Mouse (Mus musculus): ENCODE results near the gene Zfp467.

The Zfp467 gene

DNA sequence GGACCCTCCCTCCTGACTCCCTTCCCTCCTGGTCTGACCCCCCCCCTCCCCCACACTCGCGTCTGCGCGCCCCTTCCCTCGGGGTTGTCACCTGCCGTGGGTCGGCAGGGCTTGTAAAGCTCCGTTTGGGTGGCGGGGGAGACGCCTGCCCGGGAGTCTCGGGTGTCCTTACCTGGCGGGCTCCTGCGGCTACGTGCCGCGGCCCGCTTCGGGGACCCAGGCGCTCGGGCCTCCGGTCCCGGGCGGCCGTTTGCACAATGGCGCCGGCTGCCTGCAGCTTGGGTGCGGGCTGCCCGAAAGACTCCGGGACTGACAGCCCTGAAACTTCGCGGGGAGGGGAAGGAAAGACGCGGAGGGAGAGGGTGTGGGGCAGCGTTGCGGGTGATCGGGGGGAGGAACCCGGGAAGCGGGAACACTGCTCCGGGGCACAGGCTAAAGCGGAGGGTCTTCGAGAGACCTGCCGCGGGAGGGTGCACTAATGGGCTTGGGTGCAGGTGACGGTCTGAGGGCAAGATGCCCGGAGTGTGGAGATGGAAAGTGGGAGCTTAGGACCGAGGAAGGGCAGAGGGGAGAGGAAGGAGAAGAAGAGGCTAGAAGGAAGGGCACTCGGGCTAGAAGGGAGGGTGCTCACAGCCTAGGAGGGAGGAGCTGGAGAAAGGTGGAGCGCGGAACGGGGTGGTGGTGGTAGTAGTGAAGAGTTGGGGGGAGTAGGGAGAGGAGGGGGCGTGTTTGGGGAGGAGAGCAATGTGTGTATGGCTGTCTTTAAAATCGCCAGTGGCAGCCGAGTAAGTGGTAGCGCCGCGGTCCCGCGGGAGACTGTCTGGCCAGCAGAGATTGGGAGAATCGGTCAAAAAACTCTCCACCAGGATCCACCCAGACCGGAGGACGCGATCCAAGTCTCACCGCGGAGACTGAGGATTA, at the start of gene Zfp467:
Gene Zfp467, minus strand, starts transcription at position 645 of the 921 bp plus-strand sequence.
- DNase-seq (ENCODE audit: low spot score), result peak; percentile 62

DNA sequence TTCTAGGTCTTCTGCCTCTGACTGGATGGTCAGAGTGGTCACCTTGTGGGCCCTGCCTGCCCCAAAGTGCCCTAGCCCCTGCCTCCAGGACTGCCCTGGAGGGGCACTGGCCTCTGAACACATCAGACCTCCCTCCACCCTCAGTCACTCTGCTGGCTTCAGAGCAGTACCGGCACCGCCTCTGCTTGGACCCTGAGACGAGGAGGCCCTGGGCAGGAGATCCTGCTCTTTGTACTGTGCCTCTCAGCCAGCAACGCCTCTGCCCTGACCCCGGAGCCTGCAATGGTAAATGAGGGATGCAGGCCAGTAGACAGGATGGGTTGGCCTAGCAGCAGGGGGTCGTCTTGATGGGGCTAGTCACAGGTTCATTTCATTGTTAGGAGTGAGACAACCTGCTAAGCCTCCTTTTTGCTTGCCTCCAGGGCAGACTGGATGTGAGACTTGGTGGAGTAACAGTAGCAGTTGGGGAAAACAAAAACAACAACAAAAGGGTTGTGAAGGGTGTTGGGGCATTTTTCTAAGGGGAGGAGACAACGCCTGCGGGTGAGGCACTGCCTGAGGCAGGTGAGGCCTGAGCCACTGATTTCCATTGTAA, 47.6 kb upstream of the Zfp467 start:
- no peak for DNase-seq (ENCODE audit: low spot score)

DNA sequence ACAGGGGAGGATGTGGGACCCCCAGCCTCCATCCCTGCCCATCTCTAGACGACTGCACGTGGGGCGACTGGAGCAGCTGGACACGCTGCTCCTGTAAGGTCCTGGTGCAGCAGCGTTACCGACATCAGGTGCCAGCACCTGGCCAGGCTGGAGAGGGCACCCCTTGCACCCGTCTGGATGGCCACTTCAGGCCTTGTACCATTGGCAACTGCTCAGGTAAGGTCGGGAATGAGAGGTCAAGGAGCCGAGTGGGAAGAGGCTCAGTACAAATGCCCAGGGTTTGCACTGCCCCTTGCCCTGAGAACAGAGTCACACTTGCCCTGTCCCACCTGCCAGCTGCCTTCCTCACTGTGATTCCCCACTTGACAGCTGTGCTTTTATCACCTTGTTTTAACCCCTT, 45.7 kb upstream of the Zfp467 start:
- DNase-seq (ENCODE audit: low spot score), result no peak

DNA sequence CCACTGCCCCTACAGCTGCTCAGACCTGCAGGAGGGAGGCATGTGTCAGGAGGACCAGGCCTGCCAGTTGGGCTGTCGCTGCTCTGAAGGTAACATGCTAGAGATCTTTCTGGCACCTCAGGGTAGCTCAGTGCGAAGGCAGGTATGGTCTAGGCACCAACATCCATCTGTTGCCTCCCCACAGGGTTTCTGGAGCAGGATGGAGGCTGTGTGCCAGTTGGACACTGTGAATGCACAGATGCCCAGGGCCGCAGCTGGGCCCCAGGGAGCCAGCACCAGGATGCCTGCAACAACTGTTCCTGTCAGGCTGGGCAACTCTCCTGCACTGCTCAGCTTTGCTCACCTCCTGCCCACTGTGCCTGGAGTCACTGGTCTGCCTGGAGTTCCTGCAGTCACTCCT, 44.1 kb upstream of the Zfp467 start:
- DNase-seq (ENCODE audit: low spot score), result peak; percentile 27

DNA sequence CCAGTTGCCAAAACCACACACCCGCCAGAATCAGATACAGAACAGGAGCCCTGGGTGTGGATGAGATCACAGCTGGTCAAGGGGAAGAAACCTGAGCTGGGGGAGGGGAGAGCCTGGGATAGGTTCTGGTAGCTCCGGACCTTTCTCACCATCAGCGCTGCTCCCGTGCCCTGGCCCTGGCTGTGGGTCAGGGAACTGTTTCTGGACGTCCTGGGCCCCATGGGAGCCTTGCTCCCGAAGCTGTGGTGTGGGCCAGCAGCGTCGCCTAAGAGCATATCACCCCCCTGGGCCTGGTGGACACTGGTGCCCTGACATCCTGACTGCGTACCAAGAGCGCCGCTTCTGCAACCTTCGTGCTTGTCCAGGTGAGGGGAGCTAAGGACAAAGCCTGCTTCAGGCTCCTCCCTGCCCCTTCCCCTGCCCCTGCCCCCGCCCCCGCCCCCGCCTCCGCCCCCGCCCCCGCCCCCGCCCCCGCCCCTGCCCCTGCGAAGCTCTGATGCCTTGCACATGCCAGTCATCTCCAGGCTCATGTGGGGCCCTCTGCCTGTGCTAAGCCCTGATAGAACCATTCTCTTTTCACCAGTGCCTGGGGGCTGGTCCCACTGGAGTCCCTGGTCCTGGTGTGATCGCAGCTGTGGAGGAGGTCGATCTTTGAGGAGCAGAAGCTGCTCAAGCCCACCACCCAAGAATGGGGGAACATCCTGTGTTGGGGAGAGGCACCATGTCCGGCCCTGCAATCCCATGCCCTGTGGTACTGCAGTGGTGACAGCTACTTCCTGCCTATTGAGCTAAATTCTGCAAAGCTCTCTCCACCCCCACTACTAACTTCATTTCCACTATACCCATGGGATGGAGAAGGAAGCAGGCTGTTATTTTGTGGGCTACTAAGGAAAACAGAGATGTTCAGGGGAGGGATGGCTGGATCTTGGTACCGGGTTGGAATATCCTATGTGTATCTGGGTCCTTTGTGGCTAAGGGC, 42.4 kb upstream of the Zfp467 start:
- peak; percentile 84 for DNase-seq (ENCODE audit: low spot score)

DNA sequence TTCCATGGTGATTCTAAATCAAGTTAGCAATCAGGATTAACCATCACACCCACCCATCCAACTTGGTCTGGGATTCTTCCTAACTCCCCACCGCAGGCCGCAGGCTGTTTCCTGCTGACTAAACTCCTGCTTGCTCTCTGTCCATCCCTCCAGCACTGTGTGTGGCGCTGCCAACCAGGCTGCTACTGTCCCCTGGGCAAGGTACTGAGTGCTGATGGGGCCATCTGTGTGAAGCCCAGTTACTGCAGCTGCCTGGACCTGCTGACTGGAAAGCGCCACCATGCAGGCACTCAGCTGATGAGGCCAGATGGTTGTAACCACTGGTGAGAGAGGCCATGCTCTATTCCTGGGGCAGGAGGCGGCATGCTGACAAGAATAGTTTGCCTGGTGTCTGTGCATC, 36.9 kb upstream of the Zfp467 start:
- DNase-seq (ENCODE audit: low spot score), result peak; percentile 84

DNA sequence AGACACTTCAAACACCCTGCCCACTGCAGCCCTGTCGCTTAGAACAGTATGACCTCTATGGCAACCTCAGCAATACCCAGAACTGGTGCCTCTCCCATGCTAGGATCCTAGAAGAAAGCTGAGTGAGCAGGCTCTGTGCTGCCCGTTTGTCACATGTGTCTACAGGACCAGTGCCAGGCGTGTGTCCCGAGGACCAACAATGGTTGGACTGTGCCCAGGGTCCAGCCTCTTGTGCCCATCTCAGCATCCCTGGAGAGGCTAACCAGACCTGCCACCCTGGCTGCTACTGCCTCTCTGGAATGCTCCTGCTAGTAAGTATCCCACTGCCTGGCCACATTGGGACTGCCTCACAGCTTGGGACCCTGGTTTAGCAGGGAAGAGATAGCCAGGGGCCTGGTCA, 32.8 kb upstream of the Zfp467 start:
- DNase-seq (ENCODE audit: low spot score), result peak; percentile 28

DNA sequence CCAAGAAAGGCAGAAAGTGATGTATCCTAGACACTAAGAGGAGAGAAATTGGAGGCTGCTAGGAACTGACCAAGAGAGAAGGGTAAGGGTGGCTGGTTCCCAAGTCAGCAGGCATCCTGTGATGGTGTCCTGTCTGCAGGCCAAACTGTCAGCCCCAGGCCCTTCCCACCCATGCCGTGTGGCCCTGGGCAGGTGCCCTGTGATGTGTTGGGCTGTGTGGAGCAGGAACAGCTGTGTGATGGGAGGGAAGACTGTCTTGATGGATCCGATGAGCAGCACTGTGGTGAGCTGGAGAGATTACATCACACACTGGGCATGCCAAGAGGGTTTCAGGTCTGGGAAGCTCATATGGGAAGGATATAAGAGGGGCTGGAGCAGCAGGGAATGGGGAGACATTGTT, 25.1 kb upstream of the Zfp467 start:
- DNase-seq (ENCODE audit: low spot score), result no peak

DNA sequence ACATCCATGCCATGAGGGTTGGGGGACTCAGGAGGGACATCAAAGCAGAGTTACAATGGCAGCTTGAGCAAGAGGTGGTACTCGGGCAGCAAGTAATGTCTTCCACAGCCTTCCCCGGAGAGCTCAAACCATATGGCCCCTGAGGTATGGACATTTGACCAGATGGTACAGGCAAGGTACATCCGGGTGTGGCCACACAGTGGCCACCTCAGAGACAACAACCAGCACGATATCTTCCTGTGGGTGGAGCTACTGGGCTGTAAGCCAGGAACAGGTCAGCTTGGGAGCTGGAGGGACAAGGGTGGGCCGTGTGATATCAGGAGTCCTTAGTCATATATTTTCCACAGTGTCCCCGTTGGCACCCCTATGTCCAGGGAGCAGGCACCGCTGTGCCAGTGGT, 21.9 kb upstream of the Zfp467 start:
- no peak for DNase-seq (ENCODE audit: low spot score)

DNA sequence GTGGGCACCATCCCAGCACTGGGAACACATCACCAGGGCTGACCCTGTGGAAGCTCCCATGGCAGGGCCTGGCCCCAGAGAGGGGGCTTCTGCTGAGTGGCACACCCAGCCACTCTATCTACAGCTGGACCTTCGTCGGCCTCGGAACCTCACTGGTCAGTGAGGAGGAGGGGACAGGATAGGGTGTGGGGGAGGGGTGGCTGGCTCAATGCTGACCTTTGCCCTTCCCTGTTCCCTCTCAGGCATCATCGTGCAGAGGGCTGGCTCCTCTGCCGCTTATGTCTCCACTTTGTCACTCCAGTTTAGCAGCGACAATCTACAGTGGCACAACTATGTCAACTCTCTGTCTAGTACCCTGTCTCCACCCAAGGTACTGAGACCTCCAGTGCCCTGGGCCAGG, 21.1 kb upstream of the Zfp467 start:
- DNase-seq (ENCODE audit: low spot score), result no peak

DNA sequence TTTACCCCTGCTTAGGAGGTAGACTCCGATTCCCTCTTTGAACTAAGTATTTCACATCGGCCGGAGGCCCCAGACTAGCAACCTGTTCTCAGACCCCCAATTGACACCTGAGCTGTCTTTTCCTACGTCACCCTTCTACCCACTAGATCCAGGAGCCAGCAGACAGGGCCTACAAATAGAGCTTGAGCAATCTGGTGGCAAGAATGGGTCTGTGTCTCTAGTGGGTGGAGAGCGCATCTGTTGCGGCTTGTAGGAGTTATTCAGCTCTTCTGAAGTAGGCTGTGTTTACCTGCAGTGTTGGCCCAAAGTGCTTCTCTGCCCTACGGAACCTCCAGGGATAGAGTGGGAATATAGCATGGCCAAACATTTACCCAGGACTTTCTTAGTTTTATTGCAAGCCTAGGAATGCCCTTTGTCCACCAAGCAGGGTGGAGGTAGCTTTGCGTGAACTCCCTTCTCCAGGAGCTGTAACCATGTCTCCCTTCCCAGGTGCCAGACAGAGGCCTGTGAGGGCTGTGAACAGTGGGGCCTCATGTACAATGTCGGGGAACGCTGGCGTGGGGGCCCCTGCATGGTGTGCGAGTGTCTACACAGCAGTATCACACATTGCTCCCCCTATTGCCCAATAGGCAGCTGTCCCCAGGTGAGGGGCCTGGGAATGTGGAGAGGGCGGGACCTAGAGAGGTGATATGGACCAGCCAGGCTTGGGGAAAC, 19.5 kb upstream of the Zfp467 start:
- DNase-seq (ENCODE audit: low spot score), result no peak

DNA sequence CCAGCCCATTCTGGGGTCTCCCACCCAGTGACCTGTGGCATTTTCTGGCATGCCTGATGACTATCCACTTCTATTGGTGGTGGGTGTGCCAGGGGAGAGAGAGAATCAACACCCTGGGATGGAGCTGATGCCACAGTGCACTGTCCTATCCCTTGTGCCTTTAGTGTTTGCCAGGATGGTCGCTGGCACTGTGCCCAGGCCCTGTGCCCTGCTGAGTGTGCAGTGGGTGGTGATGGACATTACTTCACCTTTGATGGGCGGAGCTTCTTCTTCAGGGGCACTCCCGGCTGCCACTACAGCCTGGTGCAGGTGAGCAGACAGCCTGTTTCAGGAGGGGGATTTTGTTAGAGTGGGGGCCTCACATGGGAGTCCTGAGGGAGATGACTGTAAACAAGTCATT, 7.1 kb upstream of the Zfp467 start:
- DNase-seq (ENCODE audit: low spot score), result no peak

DNA sequence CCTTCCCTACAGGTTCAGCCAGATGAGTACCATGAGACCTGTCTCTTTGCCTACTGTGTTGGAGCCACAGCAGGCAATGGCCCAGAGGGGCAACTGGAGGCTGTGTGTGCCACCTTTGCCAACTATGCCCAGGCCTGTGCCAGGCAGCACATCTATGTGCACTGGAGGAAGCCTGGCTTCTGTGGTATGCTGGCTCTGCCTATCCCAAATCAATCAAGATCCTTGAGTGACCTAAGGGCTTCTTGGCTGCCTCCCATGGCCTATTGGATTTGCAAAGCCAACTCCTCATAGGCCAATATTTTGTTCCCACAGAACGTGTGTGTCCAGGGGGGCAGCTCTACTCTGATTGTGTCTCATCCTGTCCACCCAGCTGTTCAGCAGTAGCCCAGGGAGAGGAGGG, 6.5 kb upstream of the Zfp467 start:
- no peak for DNase-seq (ENCODE audit: low spot score)

DNA sequence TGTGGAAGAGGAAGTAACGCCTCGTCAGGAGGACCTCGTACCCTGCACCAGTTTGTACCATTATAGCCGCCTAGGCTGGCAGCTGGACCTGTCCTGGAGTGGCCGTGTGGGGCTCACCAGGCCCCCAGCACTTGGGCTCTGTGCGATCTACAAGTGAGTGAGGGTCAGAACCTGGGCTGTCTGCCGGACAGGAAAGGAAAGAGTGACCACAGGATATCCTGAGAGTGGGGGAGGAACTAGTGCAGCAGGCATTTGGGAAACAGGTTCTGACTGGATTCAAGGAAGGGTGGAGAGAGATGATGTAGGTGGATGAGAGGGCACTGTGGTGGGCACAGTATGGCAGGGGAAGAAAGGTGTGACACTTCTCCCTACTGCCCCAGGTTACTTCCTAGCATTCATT, 2.9 kb upstream of the Zfp467 start:
- DNase-seq (ENCODE audit: low spot score), result no peak

DNA sequence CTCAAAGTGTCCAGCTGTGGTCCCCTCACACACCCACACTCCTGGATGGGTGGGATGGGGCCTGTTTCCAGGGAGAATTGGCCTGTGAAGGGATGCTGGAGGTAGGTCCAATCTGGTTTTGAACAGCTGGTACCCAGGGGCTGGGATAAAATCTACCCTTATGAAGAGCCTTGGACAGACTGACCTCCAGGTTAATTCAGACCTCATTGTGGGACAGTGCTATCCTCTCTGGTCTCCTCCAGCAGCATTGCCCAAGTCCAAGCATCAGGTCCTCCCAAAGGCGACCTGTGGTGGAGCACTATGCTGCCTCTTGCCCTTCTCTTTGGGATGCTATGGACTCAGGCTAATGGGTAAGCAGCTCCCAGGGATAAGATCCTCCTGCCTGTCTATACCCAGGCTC, 2.3 kb upstream of the Zfp467 start, which contains the start of gene Sspo:
Gene Sspo, plus strand, starts transcription at position 301 of the 400 bp plus-strand sequence.
- DNase-seq (ENCODE audit: low spot score), result no peak

DNA sequence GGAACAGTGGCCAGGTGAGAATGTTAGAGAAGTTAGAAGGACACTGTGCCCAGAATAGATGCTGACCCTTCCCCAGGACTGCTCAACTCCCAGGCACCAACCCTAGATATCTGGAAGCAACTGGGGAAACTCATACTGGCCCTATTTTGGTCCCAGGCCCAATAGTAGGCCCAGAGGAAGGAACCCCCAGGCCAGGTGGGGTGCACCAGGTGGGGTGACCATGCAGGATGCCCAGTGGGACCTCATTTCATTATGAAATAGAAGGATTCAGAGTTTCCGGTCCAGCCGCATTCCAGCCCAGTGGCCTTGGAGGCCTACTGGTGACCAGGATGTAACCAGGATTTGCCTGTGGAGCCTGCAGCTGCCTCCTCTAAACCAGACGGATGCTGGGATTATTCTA, 1.3 kb upstream of the Zfp467 start:
- DNase-seq (ENCODE audit: low spot score), result no peak

DNA sequence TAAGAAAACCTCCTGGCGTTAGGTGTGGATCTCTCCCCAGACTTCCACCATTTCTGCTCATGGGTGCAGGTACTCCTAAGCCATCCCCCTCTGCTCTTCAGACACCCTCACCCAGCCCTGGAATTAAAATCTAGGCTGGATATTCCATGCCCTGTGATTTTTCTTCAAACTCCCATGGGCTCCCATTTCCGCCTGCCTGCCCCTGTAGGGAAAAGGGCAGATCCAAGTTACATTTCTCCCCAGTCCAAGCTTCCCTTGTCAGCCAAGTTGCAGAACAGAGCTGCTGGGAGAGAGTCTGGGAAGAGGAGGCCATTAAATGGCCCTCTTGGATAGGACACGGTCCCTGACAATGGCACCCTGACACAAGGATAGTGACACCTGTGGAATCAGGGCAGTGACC, 631 bp upstream of the Zfp467 start:
- no peak for DNase-seq (ENCODE audit: low spot score)

DNA sequence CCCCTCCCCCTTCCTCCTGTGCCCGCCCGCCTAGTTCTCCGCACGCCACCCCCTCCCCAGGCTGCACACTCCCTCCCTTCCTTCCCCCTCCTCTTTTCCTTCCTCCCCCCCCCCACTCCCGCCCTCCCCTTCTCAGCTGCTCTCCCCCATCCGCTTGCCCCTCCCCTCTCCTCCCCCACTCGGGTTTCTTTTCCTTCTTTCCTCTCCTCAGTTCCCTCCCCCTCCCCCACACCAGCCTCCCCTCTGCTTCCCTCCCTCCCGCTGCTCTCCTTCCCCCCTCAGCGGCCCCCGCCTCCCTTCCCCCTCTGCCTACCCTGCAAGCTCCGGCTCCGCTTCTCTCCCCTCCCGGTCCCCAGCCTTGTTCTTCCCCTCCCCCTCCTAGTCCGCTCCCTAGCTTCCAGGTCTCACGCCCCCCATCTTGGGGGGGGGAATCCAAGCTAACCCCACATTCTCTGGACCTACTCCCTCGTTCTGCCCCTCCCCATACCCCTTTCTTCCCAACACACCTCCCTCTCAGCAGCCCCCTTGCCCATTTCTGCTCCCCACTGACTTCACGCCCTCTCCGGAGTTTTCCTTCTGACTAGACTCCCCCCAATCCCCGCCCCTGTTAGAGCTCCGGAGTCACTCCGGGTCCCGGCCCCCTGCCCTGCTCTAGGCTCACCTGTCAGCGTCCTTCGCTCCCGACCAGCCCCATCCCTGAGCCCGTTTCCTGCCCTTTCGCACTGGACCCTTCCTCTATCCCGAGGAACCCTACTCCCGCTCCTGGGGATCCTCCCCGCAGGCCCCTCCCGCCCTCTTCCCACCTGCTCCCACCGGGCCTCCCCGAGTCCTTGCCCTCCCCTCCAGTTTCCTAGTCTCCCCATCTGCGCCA, 1.1 kb downstream of the Zfp467 start:
- DNase-seq (ENCODE audit: low spot score), result no peak

DNA sequence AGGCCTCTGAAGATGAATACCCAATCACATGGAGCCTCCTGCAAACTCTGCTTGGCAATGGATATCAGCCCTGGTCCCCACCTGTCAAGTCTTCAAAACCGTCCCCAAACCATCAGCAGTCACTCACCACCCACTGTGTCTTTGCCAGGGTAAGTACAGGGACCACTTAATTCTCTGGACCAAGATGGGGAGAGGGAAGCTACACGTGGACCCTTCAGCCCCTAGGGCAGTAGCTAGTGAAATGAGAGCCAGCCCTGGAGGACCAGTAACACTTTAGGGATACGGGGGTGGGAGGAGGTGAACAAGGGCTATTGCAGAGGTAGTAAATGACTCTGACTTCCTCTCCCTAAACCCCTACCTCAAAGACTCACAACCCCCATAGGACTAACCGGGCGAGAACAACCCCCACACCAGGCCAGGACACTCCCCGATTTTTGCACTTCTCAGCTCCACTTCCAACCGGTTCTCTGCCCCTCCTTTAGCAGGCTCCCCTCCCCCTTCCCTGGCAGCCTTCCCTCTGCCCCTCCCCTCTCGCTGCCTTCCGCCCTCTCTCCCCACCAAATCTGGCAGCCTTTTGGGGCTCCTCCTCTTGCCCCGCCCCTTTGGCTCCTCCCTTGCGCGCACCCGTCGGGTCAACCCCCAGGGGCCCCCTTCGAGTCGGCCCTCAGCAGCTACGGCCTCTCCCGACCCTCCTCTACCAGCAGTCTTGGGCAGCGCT, 1.9 kb downstream of the Zfp467 start:
- peak; percentile 91 for DNase-seq (ENCODE audit: low spot score)

Measured in MN1 (cell line).